8 mouse cellular contexts compared by ENCODE assay signal in the genomic region with DNA sequence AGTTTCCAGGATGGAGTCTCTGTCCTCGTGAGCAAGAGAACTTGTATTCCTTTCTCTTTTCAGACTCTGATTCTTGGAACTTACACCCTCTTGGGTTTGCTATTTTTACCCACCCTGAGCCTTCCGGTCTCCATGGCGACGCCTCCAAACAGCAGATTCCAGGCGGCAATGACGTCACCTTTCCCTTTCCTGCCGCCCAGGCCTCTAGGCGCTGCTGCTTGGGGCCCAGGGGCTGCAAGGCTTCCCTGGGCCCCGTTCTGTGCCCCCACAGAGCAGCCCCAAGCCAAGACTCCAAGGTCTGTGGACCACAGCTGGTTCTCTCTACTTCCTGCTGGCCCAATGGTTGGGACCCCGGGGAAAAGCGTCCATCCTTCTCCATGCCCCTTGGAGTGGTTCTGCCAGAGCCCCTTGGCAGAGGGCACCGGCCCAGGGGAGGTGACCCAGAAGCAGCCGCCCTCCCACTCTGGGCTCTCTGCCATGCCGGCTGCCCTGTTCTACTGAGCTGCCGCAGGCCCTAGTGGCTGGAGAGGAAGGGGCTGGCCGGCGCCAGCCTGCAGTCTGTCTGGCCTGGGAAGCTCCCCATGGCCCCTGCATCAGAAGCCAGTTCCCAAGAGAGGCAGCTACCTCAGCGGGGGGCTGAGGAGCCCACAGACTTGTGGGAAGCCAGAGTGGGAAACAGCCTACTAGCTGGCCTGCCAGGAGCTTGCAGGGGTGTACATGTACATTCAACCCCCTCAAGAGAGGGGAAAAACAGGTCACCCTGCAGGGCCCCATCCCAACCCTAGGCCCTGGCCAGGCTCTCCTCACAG. TPM values are rescaled to one million over a fixed set of nuclear protein-coding genes. Genes with fewer than 3 reads are reported as not detected.
DNase-seq lines count a peak whose midpoint lies in the region; ATAC-seq lines count a peak whose summit lies in the region.

No protein-coding gene starts in this region.

- peaks cover 48% of the 10 kb centered on the region for H3K4me1 ChIP-seq in intestine, embryonic 14.5 days (replicated peaks; ENCODE audit: control insufficient read depth, insufficient read depth, low read length)

- H3K27me3 ChIP-seq in intestine, embryonic 14.5 days (replicated peaks; ENCODE audit: control insufficient read depth, insufficient read depth, low read length) = no peaks in the 10 kb centered on the region

- H3K36me3 ChIP-seq in intestine, embryonic 14.5 days (ENCODE audit: control insufficient read depth, insufficient read depth, low read length) = no peaks in the 10 kb centered on the region
- no peaks in the 10 kb centered on the region for H3K36me3 ChIP-seq in macrophage (ENCODE audit: inconsistent target)

- peak overlapping the region; percentile 36 for H3K4me2 ChIP-seq in intestine, embryonic 14.5 days (ENCODE audit: low read length)

- H3K27ac ChIP-seq in intestine, embryonic 14.5 days (ENCODE audit: low read depth) = peak overlapping the region; percentile 99
- peak overlapping the region; percentile 99 for H3K27ac ChIP-seq in macrophage

- no peaks in the 10 kb centered on the region for H3K9me3 ChIP-seq in intestine, embryonic 14.5 days (ENCODE audit: control insufficient read depth, low read length)

- 5% methylated on average over 18 of the region's 18 CpGs for WGBS in intestine, embryonic 14.5 days
- WGBS in macrophage (ENCODE audit: missing documents) = 5% methylated on average over 18 of the region's 18 CpGs

- H3K9ac ChIP-seq in intestine, embryonic 14.5 days (ENCODE audit: low read length) = peak overlapping the region; percentile 49

- H3K79me2 ChIP-seq in macrophage (ENCODE audit: inconsistent target) = no peaks in the 10 kb centered on the region

- peak; percentile 28 to 46 for DNase-seq in spleen, postnatal 36 days (ENCODE audit: low spot score in 2 of 2)
- no peak for DNase-seq in spleen, postnatal 14 days (ENCODE audit: low spot score in 2 of 2)
- DNase-seq in embryo, embryonic 11.5 days (ENCODE audit: low read depth, low spot score) = peak; percentile 79
- DNase-seq in gastrocnemius, postnatal 4 days (ENCODE audit: low spot score in 2 of 2) = peak; percentile 73 to 91
- peak; percentile 93 for DNase-seq in intestine, embryonic 14.5 days (ENCODE audit: low spot score)
- DNase-seq in left cerebral cortex, adult 9 months (ENCODE audit: low spot score in 2 of 2) = peak; percentile 90 to 96
- DNase-seq in right cerebral cortex, postnatal 36 days (ENCODE audit: low spot score in 2 of 2) = peak; percentile 91 to 95

- peak; percentile 83 for ATAC-seq in intestine, embryonic 14.5 days (replicated peaks; ENCODE audit: low FRiP score, low TSS enrichment, low read depth)

- no peak overlapping the region; the same call in 1 of the 2 replicates for H3K4me3 ChIP-seq in intestine, embryonic 14.5 days (ENCODE audit: low read depth, low read length)
- H3K4me3 ChIP-seq in macrophage (ENCODE audit: inconsistent target) = peak overlapping the region; percentile 4; the same call in 1 of the 2 replicates

RNA-seq across cellular contexts. Expression of gene Ski, which starts 13.1 kb away (rescaled TPM):
- total RNA-seq in gastrocnemius, postnatal 4 days (2021) = 100 to 1,000 TPM; 133 to 138 TPM
- polyA plus RNA-seq in intestine, embryonic 14.5 days (2014; fragmentation: Nextera tagmentation; extraction: Ambion mirVana) = 24.4 and 25.3 TPM in 2 replicates
- total RNA-seq in macrophage (2018; cell fraction: chromatin; rRNA removed) = 10 to 100 TPM; 17.1 to 57.4 (median 34.0) TPM
- 10 to 100 TPM; 23.8 to 66.1 (median 41.1) TPM for total RNA-seq in macrophage (2018; cell fraction: cytosol; rRNA removed)
- total RNA-seq in macrophage (2018; cell fraction: nucleus; rRNA removed) = 10 to 100 TPM; 24.7 to 87.0 (median 49.1) TPM
- 39.6 to 44.6 TPM (median 40.4 TPM) in 3 replicates for polyA plus RNA-seq in macrophage (2018)

RNA-seq across cellular contexts. Expression of gene Faap20, which starts 14.1 kb away (rescaled TPM):
- total RNA-seq in gastrocnemius, postnatal 4 days (2021) = 10 to 100 TPM; 41.0 to 44.3 TPM
- 74.6 and 81.2 TPM in 2 replicates for polyA plus RNA-seq in intestine, embryonic 14.5 days (2014; fragmentation: Nextera tagmentation; extraction: Ambion mirVana)
- total RNA-seq in macrophage (2018; cell fraction: chromatin; rRNA removed) = 10 to 100 TPM in 14 of 26 experiments, 1 to 10 TPM in 12; 3.1 to 24.2 (median 10.2) TPM
- total RNA-seq in macrophage (2018; cell fraction: cytosol; rRNA removed) = 10 to 100 TPM; 18.2 to 31.7 (median 26.4) TPM
- total RNA-seq in macrophage (2018; cell fraction: nucleus; rRNA removed) = 10 to 100 TPM in 25 of 26 experiments, 1 to 10 TPM in 1; 8.5 to 34.7 (median 19.5) TPM
- polyA plus RNA-seq in macrophage (2018) = 10.5 to 23.7 TPM (median 21.3 TPM) in 3 replicates

Comparison
In these comparisons a context has a peak if more than half of its experiments do, and no peak if none do; other contexts are left out.
1. DNase-seq: peak in spleen, postnatal 36 days (2 of 2), embryo, embryonic 11.5 days (single experiment), gastrocnemius, postnatal 4 days (2 of 2), intestine, embryonic 14.5 days (single experiment), left cerebral cortex, adult 9 months (2 of 2) and right cerebral cortex, postnatal 36 days (2 of 2); none in spleen, postnatal 14 days (0 of 2).